Mouse (Mus musculus) liver, embryonic 14.5 days (tissue): Measurements from ENCODE around the gene Serpina3k.

Experiments
- CTCF ChIP-seq: IDR thresholded peaks from 2 replicates; pipeline ENCODE4 v1.5.1; 2016; ENCODE audit warnings: antibody characterized with exemption, low read depth, control low read depth
- EP300 ChIP-seq: IDR thresholded peaks from 2 replicates; pipeline ENCODE4 v1.6.1; 2016; ENCODE audit warnings: antibody characterized with exemption, low read depth

DNA sequence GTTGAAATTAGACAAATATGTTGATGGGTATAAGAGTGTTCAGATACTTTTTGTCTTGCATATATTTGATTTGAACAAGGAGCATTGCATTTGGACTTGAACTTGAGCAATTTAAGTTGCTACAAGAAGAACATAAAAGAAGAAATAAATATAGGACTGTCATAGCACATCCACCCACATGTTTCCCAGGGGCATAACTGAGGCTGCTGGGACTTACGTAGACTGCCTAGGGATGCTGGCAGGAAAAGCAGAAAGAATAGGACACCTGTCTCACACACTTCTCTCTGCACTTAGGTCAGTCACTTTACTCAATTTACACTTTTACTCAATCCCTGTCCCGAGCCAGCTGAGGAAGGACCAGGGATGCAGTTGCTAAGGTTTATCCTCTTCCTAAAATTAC, 44.3 kb upstream of the Serpina3k start:
- TF ChIP-seq CTCF (no peak), EP300 (no peak)
